Mouse (Mus musculus): ENCODE measurements around the gene Prr14l.
A peak's percentile ranks its signal among the peaks of the same experiment; 100 is the strongest.
"Not testable (repeated sequence)": the region's sequence is repeated elsewhere in the genome, so short reads cannot be mapped to it uniquely, and the experiment has no call there.

The Prr14l gene

GRCm38 (mm10) chr5:32785313-32785915 lies 68.6 kb downstream of the Prr14l start, which contains the start of gene Pisd:
Pisd (minus strand) TSS chr5:32785646.
- DNase-seq: peak; percentile 97

- DNase-seq: no peak
These were observed 69.3 kb downstream of the Prr14l start for GRCm38 (mm10) chr5:32784726-32785125.

GRCm38 (mm10) chr5:32781596-32781995 lies 72.5 kb downstream of the Prr14l start:
- DNase-seq: no peak

GRCm38 (mm10) chr5:32778168-32778567 lies 75.9 kb downstream of the Prr14l start:
- DNase-seq: no peak

GRCm38 (mm10) chr5:32772361-32772760 lies 81.7 kb downstream of the Prr14l start:
- DNase-seq: no peak

GRCm38 (mm10) chr5:32767636-32768373 lies 86.3 kb downstream of the Prr14l start:
- no peak for DNase-seq

- DNase-seq: no peak
These were observed 87.1 kb downstream of the Prr14l start for GRCm38 (mm10) chr5:32767004-32767403.

GRCm38 (mm10) chr5:32761566-32762140 lies 92.4 kb downstream of the Prr14l start:
- no peak for DNase-seq

- no peak for DNase-seq
These were observed 93.3 kb downstream of the Prr14l start for GRCm38 (mm10) chr5:32760787-32761186.

- DNase-seq: not testable (repeated sequence)
These were observed 93.7 kb downstream of the Prr14l start for GRCm38 (mm10) chr5:32760352-32760751.

- DNase-seq: no peak
These were observed 94.4 kb downstream of the Prr14l start for GRCm38 (mm10) chr5:32759662-32760061.

- DNase-seq: no peak
These were observed 97.9 kb downstream of the Prr14l start for GRCm38 (mm10) chr5:32756141-32756540.

- DNase-seq: no peak
These were observed 102.3 kb downstream of the Prr14l start for GRCm38 (mm10) chr5:32751736-32752135.

GRCm38 (mm10) chr5:32748936-32749335 lies 105.1 kb downstream of the Prr14l start:
- no peak for DNase-seq

- DNase-seq: peak; percentile 83
These were observed 106.2 kb downstream of the Prr14l start for GRCm38 (mm10) chr5:32747650-32748375.

GRCm38 (mm10) chr5:32745705-32746655 lies 108.1 kb downstream of the Prr14l start:
- DNase-seq: peak; percentile 87

- peak; percentile 42 for DNase-seq
These were observed 111.9 kb downstream of the Prr14l start for GRCm38 (mm10) chr5:32742149-32742548.

GRCm38 (mm10) chr5:32741377-32741776 lies 112.7 kb downstream of the Prr14l start:
- not testable (repeated sequence) for DNase-seq

- not testable (repeated sequence) for DNase-seq
These were observed 113.2 kb downstream of the Prr14l start for GRCm38 (mm10) chr5:32740850-32741249.

- no peak for DNase-seq
These were observed 113.9 kb downstream of the Prr14l start for GRCm38 (mm10) chr5:32740138-32740537.
